Mouse (Mus musculus): ENCODE results near the gene Dhx33. TPM values are rescaled to one million over a fixed set of nuclear protein-coding genes. Genes with fewer than 3 reads are reported as not detected.

The Dhx33 gene
- polyA plus RNA-seq, 1 experiment from 2014 or later = 30.4 TPM

GRCm38 (mm10) chr11:71012743-71013142 lies 8.5 kb upstream of the Dhx33 start:
- Histone ChIP-seq H3K27me3 (replicated peaks; ENCODE audit: low read depth, poor library complexity, severe bottlenecking) (no peaks in the 10 kb centered on the region), H3K4me1 (peaks cover 9% of the 10 kb centered on the region), H3K27ac (replicated peaks) (no peak overlapping the region), H3K9me3 (no peaks in the 10 kb centered on the region), H3K36me3 (replicated peaks) (peaks cover 66% of the 10 kb centered on the region), H3K4me3 (no peak overlapping the region)
- WGBS = 93% methylated on average over 7 of the region's 7 CpGs
- no peak for DNase-seq (ENCODE audit: low spot score)

DNA sequence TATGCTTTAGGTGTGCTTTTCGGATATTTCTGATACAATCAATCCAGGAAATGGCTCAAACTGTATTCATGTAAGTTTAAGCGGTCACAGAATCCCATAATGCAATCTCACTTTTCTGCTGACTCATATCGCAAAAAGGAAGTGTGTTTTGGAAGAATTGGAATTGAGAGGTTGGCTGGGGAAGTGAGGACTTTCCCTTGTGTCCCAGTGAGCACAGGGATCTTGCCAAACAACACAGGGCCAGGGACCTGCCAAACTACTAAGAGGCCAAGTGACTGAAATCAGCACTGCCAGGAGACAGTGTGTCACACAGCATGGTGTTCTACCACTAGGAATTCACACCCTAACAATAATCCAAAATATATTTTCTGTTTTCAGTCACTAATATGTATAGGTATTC lies 4.1 kb upstream of the Dhx33 start:
- WGBS = 93% methylated on average over 3 of the region's 3 CpGs
- peaks cover 63% of the 10 kb centered on the region for H3K36me3 ChIP-seq (replicated peaks)

DNA sequence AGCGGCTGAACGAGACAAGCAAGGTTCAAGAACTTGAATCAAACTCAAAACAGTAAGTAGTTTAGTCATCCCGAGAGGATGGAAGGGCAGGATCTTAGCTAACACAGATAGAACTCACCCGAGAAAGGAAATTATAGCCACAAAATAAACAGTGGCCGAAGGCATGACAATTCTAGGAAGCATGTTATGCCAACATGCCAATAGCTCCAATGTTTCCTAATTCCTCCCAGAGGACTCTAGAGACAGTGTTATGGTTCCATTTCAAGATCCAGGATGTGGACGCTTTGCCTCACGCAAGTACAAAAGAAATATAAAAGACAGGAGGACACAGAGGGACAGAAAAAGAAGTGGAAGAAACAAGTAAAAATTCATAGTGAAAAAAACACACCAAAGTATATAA lies 3.6 kb upstream of the Dhx33 start:
- Histone ChIP-seq H3K27ac (replicated peaks) (no peak overlapping the region), H3K9me3 (no peaks in the 10 kb centered on the region), H3K27me3 (replicated peaks; ENCODE audit: low read depth, poor library complexity, severe bottlenecking) (no peaks in the 10 kb centered on the region), H3K36me3 (replicated peaks) (peaks cover 58% of the 10 kb centered on the region), H3K4me3 (no peak overlapping the region), H3K4me1 (peaks cover 11% of the 10 kb centered on the region)
- whole genome bisulfite sequencing = 87% methylated on average over 7 of the region's 7 CpGs
- DNase-seq (ENCODE audit: low spot score) = no peak

More for the DNA sequence above, 4.1 kb upstream of the Dhx33 start:
- Histone ChIP-seq H3K9me3 (no peaks in the 10 kb centered on the region), H3K27me3 (replicated peaks; ENCODE audit: low read depth, poor library complexity, severe bottlenecking) (no peaks in the 10 kb centered on the region), H3K27ac (replicated peaks) (no peak overlapping the region), H3K4me1 (peaks cover 6% of the 10 kb centered on the region), H3K4me3 (no peak overlapping the region)
- no peak for DNase-seq (ENCODE audit: low spot score)

DNA sequence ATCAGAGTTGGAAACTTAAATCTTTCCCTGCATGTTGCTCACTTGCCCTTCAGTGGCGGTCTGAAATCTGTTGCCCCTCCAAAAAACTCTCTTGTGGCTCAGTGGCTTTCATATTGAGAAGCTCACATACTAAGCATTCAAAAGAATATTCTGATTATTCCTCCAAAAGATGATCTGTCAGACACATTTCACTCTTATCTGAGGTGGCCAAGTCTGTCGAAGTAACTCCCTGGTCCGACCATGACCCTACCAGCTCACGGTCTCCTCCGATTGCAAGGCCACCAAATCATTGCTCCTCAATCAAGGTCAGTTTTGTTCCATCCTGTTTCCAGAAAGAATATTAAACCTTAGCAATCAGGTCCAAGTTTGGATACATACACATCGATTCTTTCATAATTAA lies 2.8 kb upstream of the Dhx33 start:
- peaks cover 18% of the 10 kb centered on the region for H3K4me1 ChIP-seq
- H3K9me3 ChIP-seq = no peaks in the 10 kb centered on the region
- no peak overlapping the region for H3K27ac ChIP-seq (replicated peaks)
- WGBS = 96% methylated on average over 6 of the region's 6 CpGs
- H3K27me3 ChIP-seq (replicated peaks; ENCODE audit: low read depth, poor library complexity, severe bottlenecking) = no peaks in the 10 kb centered on the region
- H3K4me3 ChIP-seq = no peak overlapping the region
- no peak for DNase-seq (ENCODE audit: low spot score)
- peaks cover 54% of the 10 kb centered on the region for H3K36me3 ChIP-seq (replicated peaks)

DNA sequence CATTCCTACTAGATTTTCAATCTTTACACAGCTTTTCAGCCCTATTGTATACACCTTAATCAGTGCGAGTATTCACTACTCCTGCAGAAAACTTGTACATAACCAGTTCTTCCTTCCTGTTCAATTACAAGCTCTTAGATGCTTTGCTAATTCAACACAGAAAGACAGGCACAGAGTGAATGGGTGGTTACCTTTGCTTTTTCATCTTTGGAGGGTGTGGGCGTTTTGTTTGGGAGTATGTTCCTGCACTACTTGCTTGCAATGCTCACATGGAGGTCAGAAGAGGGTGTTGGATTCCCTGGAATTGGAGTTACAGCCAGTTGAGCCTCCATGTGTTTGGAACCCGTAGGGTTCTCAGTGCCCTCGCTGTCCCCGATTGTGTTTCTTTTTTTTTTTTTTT lies 809 bp upstream of the Dhx33 start:
- WGBS = 58% methylated on average over 5 of the region's 5 CpGs
- Histone ChIP-seq H3K27me3 (replicated peaks; ENCODE audit: low read depth, poor library complexity, severe bottlenecking) (no peaks in the 10 kb centered on the region), H3K27ac (replicated peaks) (peak overlapping the region; percentile 71; the same call in 1 of the 2 replicates), H3K4me3 (peak overlapping the region; percentile 93), H3K36me3 (replicated peaks) (peaks cover 48% of the 10 kb centered on the region), H3K9me3 (no peaks in the 10 kb centered on the region), H3K4me1 (peaks cover 18% of the 10 kb centered on the region)
- no peak for DNase-seq (ENCODE audit: low spot score)

DNA sequence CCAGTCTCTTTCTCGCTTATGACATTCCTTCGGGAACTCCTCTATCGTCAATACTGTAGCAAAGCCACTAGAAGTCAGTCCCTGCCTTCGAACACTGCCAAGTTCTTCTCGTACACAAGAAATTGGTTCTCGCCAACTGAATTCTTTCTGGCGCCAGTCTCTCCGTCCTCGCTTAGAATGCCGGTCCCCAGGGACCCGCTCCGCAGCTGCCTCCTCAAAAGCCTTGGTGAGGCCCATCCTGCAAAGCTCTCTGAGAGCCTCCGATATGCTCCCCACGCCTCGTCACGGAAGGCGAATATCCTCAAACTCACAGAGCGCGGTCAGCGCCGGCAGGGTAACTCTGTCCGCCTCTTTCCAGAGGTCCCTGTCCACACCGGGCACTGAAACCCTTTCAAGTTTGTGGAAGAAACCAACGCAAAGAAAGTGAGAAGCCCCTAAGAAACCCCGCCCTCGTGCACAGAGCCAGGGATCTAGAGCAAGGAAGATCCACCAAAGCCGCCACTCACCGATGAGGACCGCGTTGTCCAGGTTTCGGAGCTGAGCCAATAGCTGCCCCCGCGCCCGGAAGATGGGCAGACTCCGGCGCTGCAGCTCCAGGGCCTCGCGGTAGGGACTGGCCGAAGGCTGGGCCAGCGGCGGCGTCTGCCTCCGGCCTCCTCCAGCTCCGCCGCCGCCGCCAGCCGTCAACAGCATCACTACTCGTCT lies 474 bp downstream of the Dhx33 start:
- no peaks in the 10 kb centered on the region for H3K27me3 ChIP-seq (replicated peaks; ENCODE audit: low read depth, poor library complexity, severe bottlenecking)
- peaks cover 18% of the 10 kb centered on the region for H3K4me1 ChIP-seq
- peak overlapping the region; percentile 86 for H3K27ac ChIP-seq (replicated peaks)
- H3K4me3 ChIP-seq = peak overlapping the region; percentile 93
- under 1% methylated on average over 49 of the region's 49 CpGs for WGBS
- H3K9me3 ChIP-seq = no peaks in the 10 kb centered on the region
- peaks cover 49% of the 10 kb centered on the region for H3K36me3 ChIP-seq (replicated peaks)
- DNase-seq (ENCODE audit: low spot score) = no peak

GRCm38 (mm10) chr11:71001167-71001566 lies 3.1 kb downstream of the Dhx33 start:
- no peak overlapping the region for H3K27ac ChIP-seq (replicated peaks)
- no peaks in the 10 kb centered on the region for H3K9me3 ChIP-seq
- WGBS = 88% methylated on average over 4 of the region's 4 CpGs
- H3K4me3 ChIP-seq = no peak overlapping the region
- H3K36me3 ChIP-seq (replicated peaks) = peaks cover 55% of the 10 kb centered on the region
- no peaks in the 10 kb centered on the region for H3K27me3 ChIP-seq (replicated peaks; ENCODE audit: low read depth, poor library complexity, severe bottlenecking)
- DNase-seq (ENCODE audit: low spot score) = no peak
- peaks cover 18% of the 10 kb centered on the region for H3K4me1 ChIP-seq

DNA sequence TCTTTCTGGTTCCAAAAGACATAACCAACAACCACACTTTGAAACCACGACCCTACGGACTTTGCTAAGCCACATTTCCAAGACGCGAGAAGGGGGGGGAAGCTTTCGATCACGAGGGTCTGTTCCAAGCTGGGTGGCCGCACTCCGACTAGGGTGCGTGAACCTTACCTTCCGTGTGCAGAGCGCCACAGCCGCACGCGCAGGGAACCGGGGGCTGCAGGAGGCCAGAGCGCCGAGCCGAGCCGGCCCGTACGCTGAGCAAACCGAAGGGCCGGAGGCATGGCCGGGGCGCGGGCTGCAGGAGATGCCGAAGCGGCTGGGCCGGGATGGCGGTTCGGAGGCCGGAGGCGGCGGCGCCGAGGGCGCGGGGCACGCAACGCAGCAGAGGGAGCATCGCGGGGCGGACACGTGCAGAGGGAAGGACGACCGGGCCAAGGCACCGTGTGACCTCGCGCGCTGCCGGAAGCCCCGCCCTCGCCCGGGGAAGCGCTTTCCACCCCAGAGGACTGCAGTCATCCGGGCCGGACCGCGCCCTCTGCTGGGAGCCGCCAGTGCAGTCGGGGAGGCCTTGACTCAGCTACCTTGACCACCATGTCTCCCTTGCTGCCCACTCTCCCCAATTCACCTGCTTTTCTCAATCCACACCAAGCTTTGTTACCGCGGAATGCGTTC lies 21.5 kb downstream of the Dhx33 start, which contains the start of gene C1qbp:
TSS of gene C1qbp (minus strand) at position 470 of the 672 bp plus-strand sequence.
- Histone ChIP-seq H3K27me3 (replicated peaks; ENCODE audit: low read depth, poor library complexity, severe bottlenecking) (no peaks in the 10 kb centered on the region), H3K27ac (replicated peaks) (peak within 1 kb of the TSS; percentile 92), H3K4me3 (peak within 1 kb of the TSS; percentile 96), H3K4me1 (peaks cover 13% of the 10 kb centered on the region), H3K9me3 (no peaks in the 10 kb centered on the region), H3K36me3 (replicated peaks) (peaks cover 77% of the 10 kb centered on the region)
- peak; percentile 95 for DNase-seq (ENCODE audit: low spot score)
- under 1% methylated on average over 64 of the region's 64 CpGs for WGBS

GRCm38 (mm10) chr11:70982030-70982429 lies 22.2 kb downstream of the Dhx33 start:
- peak overlapping the region; percentile 92 for H3K27ac ChIP-seq (replicated peaks)
- no peak for DNase-seq (ENCODE audit: low spot score)
- peaks cover 77% of the 10 kb centered on the region for H3K36me3 ChIP-seq (replicated peaks)
- no peaks in the 10 kb centered on the region for H3K27me3 ChIP-seq (replicated peaks; ENCODE audit: low read depth, poor library complexity, severe bottlenecking)
- H3K4me3 ChIP-seq = peak overlapping the region; percentile 96
- WGBS = 9% methylated on average over 12 of the region's 12 CpGs
- peaks cover 13% of the 10 kb centered on the region for H3K4me1 ChIP-seq
- no peaks in the 10 kb centered on the region for H3K9me3 ChIP-seq

- H3K36me3 ChIP-seq (replicated peaks) = peaks cover 77% of the 10 kb centered on the region
- peaks cover 13% of the 10 kb centered on the region for H3K4me1 ChIP-seq
- WGBS = 93% methylated on average over 14 of the region's 14 CpGs
- H3K27me3 ChIP-seq (replicated peaks; ENCODE audit: low read depth, poor library complexity, severe bottlenecking) = no peaks in the 10 kb centered on the region
- no peak overlapping the region for H3K27ac ChIP-seq (replicated peaks)
- H3K4me3 ChIP-seq = peak overlapping the region; percentile 96
- DNase-seq (ENCODE audit: low spot score) = no peak
- no peaks in the 10 kb centered on the region for H3K9me3 ChIP-seq
These were observed 23.3 kb downstream of the Dhx33 start for GRCm38 (mm10) chr11:70980751-70981510.

DNA sequence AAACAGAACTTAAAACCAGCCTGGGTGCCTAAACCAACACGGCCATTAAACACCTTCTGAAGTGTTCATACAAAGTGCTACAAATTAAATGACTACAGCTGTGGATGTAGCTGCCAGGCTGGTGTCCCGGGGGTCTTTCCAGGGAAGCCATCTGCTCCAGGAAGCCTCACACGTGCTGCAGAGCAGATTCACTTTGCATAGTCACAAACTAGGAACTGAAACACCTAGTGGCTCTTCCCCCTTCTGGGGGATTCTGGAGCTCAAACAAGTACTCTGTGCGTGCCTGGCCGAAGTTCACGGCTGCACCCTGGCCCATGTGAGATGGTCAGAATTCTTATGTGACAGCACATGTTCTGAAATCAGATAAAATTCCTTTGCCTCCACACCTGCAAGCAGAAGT lies 24.0 kb downstream of the Dhx33 start:
- no peak overlapping the region for H3K27ac ChIP-seq (replicated peaks)
- H3K9me3 ChIP-seq = no peaks in the 10 kb centered on the region
- no peak for DNase-seq (ENCODE audit: low spot score)
- 88% methylated on average over 6 of the region's 6 CpGs for WGBS
- H3K4me1 ChIP-seq = peaks cover 13% of the 10 kb centered on the region
- peaks cover 77% of the 10 kb centered on the region for H3K36me3 ChIP-seq (replicated peaks)
- no peaks in the 10 kb centered on the region for H3K27me3 ChIP-seq (replicated peaks; ENCODE audit: low read depth, poor library complexity, severe bottlenecking)
- no peak overlapping the region for H3K4me3 ChIP-seq

- Histone ChIP-seq H3K4me1 (peaks cover 13% of the 10 kb centered on the region), H3K27ac (replicated peaks) (no peak overlapping the region)
These were observed 26.9 kb downstream of the Dhx33 start for GRCm38 (mm10) chr11:70977293-70977692.

More at GRCm38 (mm10) chr11:70977293-70977692, 26.9 kb downstream of the Dhx33 start:
- DNase-seq (ENCODE audit: low spot score) = no peak
- WGBS = 89% methylated on average over 6 of the region's 6 CpGs
- H3K36me3 ChIP-seq (replicated peaks) = peaks cover 92% of the 10 kb centered on the region
- H3K27me3 ChIP-seq (replicated peaks; ENCODE audit: low read depth, poor library complexity, severe bottlenecking) = no peaks in the 10 kb centered on the region
- no peak overlapping the region for H3K4me3 ChIP-seq
- no peaks in the 10 kb centered on the region for H3K9me3 ChIP-seq
